Mouse (Mus musculus) retina, embryonic 14.5 days (tissue): ENCODE results near the gene Pgpep1.
A peak's percentile ranks its signal among the peaks of the same experiment; 100 is the strongest.

Experiments used
- DNase-seq: peaks from one replicate; pipeline ENCODE4 v3.0.0-alpha.2; 2015; ENCODE audit warnings: low spot score

Pgpep1 gene

DNA sequence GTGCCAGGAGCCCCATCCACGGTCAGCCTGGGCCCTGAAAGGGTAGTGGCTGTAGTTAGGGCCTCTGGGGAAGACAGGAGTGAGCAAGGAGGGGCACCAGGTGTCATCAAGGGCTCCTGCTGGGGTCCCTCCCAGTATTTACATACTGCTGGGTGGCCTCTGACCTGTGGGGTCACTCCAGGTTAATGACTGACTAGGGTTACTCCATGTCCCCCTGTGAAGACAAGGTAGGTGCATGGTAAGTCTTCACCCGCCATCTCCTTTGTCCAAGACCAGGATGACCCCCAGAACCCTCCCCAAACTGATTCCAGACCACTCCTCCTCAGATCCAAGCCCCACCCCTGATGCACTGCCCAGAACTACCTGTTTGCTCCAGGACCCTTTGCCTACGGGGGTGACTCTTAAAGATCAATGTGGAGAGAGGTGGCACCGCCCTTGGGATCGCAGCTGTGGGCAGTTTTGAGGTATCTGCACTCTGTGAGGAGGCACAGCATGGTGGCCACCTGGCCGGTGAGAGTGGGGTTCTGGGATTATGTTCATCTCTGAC lies 27.8 kb downstream of the Pgpep1 start, which contains the start of gene Gdf15:
Gdf15 (minus strand) TSS at position 111 of the 547 bp plus-strand sequence.
- no peak for DNase-seq

DNA sequence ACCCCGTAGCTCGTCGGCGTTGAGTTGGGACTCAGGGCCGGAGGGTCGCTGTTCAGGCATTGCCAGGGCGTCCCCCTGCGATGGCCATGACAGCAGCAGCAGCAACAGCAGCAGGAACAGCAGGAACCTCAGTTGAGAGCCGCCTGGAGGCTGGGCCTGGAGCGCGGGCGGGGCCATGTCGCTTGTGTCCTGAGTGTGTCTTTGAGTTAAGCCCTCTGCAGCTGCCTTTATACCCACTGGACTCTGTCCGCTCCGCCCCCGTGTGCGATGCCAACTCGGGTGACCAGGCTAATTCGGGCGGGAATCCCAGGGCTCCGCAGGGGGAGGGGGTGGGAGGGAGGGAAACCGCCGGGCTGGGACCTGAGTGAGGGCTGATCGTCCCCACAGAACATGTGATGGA lies 28.8 kb downstream of the Pgpep1 start:
- DNase-seq: no peak

DNA sequence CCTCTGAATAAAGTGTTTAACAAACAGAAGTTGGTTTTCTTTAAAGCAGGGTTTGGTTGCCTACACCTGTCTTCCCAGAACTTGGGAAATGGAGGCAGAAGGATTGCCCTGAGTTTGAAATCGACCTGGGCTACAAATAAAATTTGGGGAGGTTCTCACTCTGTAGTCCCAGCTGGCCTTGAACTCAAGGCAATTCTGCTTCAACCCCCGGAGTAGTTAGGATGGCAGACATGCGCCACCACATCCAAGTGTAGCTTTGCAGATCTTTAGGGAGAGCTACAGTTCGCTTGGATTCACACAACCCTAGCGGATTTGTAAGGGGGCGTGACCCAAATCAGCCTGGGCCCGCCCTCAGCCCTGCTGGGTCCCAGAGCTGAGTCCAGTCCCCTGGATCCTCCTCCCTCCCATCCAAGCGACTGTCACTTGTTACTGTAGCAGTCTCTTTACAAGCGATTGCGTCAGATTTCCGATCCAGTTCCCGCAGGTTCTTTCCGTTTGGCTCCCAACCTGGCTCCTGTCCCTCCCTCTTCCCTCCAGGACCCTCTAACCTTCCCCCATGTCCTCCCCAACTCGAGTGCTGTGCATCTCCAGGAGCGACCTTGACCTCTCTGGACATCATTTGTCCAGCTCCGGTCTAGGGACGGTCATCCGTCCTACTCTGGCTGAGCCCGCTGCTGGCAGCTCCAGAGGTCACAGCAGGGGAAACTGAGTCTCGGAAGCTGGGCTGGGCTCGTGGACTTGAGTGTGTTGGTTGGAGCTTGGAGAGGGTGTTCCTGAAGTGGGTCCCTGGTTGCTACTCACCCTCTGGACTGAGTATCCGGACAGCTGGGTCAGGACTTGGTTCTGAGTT lies 29.4 kb downstream of the Pgpep1 start:
- DNase-seq: peak; percentile 74

DNA sequence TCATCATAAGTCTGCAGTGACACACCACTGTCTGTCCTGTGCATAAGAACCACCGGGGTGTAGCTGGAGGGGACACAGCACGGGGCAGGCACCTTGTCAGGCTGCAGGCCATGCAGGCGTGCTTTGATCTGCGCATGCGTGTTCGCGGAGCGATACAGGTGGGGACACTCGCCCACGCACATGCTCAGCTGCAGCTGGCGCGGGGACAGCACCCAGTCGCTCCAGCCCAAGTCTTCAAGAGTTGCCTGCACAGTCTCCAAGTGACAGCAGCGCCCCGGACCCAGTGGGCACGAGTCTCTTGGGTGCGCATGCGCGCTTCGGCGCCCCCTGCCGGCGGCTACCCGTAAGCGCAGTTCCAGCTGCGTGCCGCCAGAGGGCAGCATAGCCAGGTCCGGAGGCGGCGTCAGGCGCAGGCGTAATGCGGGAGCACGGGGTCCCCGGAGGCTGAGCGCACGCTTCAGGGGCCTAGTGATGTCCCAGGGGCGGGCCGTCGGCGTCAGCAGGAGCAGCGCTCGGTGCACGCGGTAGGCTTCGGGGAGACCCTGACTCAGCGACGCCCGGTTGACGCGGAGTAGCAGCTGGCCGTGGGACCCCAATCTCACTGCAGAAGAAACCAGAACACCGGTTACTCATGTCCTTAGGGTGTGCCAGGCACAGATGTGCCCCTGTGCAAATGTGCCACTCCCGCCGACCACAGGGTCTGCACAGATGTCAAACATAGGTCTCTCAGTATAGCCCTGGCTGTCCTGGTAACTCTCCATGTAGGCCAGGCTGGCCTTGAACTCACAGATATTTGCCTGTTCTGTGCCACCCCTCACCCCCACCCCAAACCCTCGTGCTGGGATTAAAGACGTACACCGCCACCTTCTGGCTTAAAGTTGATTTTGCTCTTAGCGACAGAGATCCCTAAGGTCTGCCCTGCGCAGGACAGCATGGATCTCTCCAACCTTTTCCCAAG lies 30.3 kb downstream of the Pgpep1 start:
- peak; percentile 90 for DNase-seq

DNA sequence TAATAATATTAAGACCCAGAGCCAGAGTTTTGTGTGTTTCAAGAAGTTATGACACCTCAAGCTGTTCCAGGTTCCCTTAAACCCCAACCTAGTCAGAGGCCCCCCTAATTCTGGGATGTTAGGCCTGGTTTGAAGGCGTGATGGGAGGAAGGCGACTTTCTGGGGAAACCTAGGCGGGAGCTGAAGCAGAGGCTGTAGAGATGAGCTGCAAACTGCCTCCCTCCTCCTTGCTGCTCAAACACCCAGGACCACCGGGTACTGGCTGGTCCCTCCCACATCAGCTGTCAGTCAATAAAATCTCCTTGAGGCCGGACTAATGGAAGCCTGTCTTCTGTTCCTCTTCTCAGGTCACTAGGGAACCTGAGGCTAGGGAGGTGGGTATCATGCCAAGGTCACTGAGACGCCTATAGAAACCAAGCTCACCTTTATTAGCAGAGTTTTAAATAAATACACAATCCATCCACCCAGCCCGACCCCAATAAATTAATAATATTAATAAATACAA lies 31.1 kb downstream of the Pgpep1 start:
- no peak for DNase-seq

DNA sequence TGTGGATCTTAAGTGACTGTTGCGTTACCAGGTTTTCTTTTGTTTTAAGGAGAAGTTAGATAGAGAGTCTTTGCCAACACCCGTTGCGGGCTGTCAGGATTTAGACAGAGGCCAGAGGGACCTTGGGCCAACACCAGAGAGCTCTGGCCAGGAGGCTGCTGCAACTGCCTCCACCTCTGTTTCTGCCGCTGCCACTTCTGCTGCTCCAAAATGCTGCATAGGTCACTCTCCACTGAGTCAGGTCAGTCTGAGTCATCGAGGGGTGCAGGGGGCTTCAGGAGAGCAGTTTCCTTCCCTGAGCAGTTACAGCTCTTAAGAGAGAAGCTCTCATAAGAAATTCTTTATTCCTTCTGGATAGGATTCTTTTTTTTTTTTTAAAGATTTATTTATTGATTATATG lies 33.1 kb downstream of the Pgpep1 start:
- DNase-seq: no peak

DNA sequence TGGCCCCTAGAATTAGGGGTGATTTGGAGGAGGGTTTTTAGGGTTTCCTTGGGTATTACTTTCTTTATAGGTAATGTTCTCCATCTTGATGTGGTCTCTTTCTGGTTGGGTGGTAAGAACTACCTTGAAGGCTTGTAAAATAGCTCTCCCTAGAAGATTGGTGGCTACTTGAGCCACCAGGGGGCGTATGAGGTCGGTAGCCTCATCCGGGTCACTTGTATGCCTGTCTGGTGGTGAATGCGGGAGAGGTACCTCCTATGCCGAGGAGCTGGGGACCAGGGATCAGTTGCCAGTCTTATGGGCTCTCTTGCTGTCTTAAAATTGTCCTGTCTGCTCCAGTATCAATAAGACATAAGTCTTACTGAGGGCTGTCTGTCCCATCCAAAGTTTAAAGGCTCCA lies 35.1 kb downstream of the Pgpep1 start:
- peak; percentile 49 for DNase-seq

DNA sequence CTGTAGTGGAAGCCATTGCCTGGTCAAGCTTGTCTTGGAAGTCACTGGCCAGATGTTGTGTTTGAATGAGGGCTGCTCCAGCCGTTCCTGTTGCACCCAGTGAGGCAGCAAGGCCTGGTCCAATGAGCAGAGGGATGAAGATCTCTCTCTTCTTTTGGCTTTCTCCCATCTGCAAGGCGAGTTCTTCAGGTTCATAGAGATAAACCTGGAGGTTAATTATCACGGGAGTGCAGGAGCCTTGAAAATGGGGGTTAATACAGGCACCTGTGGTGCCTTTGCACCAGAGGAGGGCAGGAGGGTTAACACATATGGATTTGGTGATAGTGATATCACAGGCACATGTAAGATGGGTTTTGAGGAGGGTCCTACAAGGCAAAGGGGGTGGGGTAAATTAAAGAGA lies 38.0 kb downstream of the Pgpep1 start:
- no peak for DNase-seq

DNA sequence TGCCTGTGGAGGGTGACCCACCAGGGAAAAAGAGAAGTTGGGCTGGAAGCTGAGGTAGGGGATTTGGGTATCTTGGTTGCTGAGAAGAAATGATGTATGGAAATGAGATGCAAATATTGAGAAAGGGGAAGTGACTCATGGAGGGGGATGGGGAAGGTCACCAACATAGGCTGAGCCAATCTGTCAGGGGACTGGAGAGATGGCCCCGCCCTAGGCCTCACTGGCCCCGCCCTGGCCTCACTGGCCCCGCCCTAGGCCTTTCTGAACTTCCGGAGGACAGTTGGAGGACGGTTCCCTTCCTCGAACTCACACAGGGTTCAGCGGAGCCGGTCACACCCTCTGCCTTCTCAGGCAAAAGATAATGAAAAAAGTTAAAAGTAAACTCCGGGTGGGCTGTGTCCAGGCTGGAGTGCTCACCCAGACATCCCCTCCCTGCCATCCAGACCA lies 41.3 kb downstream of the Pgpep1 start:
- peak; percentile 64 for DNase-seq

DNA sequence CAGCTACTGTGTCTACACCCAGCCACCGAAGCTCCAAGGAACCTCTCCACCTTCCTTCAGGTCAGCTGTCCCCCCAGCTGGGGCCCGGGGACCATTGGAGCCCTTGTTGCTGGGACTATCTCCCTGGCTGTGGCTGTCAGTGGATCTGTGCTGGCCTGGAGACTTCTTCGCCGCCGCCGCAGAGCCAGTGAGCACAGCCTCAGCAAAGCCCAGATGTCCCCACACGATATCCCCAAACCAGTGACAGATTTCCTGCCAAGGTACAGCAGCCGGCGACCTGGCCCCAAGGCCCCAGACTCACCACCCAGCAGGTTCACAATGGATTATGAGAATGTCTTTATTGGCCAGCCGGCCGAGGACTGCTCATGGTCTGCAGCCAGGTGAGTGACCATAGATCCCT lies 42.2 kb downstream of the Pgpep1 start:
- no peak for DNase-seq

DNA sequence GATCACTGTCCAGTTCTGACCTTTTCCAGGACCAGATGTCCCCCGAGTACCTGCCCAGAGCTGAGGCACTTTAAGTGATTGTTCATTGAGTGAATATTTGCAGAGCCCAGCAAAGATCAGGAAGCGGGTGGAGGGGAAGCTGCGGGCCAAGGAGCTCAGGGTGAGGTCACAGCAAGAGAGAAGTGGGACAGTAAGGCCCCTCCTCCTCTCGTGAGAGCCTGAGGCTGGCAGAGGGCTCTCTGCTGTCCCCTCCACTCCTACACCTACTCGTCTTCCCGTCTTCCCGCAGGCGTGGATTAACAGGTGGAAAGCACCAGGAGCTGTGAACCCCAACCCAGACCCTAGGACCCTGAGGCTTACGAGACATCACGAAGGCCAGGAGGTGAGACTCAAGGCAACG lies 43.5 kb downstream of the Pgpep1 start:
- no peak for DNase-seq

DNA sequence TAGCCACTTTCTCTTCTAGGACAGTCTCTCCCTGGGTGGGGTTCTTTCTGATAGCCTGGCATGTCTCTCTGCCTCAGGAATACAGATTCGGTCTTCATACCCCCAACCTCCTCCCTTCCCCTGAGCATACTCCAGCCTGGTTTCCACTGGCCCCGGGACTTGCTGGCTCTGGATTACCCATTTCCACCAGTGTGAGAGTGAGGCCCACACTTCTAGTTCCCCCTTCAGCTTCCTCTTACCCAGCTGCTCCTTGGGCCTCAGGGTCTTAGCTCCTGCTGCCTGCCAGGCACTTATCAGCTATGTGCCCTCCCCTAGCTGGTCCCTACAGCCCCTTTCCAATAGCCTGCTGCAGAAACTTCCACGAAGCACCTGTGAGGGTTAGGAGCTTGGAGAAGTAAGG lies 44.3 kb downstream of the Pgpep1 start, which contains the start of gene Lrrc25:
Lrrc25 (plus strand) TSS at position 262 of the 400 bp plus-strand sequence.
- DNase-seq: no peak

DNA sequence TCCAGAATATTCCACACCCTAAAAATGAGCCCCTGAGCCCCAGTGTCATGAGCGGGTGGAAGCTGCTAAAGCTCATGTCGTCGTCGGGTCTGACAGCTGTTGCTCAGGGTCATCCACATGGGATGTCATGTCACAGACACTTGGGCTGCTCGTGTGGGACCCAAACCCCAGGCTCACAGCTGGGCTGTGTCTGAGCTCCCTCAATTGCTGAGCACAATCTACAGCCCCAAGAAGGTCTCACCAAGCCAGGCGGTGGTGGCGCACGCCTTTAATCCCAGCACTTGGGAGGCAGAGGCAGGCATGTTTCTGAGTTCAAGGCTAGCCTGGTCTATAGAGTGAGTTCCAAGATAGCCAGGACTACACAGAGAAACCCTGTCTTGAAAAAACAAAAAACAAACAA lies 44.9 kb downstream of the Pgpep1 start:
- DNase-seq: no peak

DNA sequence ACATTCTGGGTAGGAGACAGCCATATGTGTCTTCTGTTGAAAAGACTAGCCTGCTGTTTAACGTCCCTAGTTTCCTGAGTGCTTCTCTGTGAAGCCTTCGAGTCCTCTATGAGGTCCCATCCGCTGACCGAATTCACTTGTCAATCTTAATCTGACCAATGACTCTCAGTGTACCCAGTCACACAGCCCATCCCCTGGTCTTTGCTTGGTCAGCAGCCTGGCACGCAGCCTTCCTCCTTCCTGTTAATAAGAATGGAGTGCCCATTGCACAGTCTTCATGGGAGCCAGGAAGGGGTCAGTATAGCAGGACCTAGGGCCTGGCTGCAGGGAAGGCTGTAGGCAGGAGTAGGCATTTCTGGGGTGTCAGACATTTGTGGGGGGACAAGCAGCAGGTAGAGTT lies 45.7 kb downstream of the Pgpep1 start:
- DNase-seq: no peak

DNA sequence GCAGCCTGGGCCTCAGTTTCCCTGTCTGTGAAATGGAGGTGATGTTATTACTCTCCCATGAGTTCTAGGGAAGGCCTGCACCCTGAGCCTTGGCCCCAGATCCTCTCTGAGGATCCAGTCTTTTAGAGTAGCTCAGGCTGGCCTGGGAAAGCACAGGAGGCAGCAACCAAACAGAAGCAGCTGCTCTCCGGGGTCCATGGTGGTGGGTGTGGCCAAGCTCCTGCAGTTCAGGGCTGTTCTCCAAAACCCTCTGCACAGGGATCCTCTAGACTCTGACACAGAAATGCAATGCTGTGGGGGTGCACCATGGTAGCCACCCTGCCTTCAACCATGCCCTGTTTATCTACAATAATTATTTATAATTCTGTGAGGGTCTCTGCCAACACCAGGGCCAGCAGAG lies 46.4 kb downstream of the Pgpep1 start:
- no peak for DNase-seq

DNA sequence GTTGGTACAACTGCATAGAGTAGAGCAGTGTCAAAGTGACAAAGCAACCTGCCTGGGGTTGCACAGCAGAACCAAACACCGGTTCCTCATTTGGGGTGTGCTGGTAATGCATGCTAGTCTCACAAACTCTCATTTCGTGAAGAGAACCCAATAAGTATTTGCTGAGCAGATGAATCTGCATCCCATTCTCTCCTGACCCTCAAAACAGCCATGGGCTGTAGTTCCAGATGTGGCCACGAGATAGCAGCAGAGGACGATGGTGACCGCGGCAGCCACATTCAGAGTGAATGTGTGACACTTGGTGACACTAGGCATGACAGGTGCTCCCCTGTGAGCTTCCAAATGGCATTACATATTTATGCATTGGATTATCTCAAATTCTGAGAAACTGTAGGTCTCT lies 48.3 kb downstream of the Pgpep1 start:
- peak; percentile 93 for DNase-seq

DNA sequence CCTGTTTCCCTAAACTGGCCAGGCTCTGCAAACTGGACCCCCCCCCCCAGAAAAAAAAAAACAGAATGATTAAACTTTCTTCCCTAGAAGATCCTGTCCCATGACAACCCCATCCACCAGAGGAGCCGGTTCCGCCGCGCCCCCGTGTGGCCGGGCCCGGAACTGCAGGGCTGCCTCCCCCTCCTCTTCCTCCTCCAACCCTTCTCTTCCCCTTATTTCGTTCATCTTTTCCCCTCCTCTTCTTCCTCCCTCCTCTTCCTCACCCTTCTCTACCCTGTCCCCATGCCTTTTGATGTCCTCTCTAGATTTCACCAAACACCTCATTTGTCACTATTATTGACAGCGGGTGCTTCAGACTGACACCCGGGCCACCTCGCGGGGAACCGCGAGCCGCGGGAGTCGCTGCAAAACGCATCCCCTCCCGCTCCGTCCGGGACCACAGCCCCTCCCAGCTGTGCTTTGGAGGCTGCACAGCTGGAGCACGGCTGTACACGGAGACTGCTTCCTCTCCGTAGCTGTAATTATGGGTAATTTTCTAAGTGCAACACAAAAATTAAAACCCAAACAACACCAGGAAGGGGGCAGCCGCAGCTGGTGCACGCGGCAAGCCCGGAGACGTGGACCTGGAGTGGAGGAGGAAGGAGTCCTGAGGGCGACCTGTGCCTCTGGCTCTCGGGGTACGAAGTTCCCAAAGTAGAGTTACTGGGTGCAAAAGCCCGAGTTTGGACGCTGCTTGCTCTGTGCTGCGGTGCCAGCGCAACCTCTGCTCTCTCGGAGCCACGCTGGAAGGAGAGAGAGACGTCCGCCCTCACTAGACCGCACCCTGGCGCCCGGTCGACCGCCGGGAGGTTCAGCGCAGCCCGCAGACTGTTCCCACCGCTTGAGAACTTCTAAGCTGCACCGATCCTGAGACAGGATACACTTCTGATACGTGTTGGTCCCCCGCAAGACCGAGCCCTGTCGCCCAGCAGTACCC lies 49.1 kb downstream of the Pgpep1 start:
- peak; percentile 88 for DNase-seq

DNA sequence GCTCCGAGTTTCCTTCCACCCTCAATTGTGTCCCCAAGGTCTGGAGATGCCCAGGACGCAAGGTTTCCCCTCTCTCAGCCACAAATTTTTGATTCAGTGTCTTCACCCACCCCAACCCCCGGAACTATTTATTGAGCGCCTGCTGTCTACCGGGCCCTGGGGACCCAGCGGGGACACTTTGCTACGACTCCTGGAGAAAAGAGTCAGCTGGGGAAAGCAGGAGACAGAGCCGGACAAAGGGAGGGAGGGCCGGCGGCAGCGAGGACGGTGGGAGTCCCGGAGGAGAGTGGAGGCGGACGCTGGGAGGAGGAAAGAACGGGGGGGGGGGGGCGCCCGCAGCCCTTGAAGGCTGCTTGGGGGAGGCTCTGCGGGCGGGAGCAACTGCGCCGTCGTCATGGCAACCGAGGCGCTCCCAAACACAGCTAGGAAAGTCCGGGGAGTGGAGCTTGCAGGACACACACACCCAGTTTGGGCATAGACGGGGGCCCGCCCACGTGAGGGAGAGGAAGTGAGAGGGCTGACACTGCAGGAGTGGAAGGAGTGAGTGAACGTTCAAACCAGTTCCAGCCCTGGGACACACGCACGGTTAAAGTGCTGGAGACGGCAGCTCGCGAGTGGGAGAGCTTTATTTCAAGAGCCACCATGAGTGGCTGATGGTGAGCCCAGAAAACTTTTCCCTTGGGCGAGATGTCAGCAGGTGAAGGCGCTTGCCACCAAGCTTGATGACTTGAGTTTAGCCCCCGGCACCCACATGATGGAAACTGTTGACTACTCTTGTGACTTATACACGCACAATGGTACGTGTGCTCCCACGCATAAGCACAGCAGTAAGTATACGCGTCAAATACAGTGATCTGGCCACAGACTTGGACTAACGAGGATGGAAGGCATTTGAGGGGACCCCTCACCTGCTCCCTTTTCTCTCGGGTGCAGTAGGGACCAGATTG lies 50.1 kb downstream of the Pgpep1 start:
- peak; percentile 86 for DNase-seq

DNA sequence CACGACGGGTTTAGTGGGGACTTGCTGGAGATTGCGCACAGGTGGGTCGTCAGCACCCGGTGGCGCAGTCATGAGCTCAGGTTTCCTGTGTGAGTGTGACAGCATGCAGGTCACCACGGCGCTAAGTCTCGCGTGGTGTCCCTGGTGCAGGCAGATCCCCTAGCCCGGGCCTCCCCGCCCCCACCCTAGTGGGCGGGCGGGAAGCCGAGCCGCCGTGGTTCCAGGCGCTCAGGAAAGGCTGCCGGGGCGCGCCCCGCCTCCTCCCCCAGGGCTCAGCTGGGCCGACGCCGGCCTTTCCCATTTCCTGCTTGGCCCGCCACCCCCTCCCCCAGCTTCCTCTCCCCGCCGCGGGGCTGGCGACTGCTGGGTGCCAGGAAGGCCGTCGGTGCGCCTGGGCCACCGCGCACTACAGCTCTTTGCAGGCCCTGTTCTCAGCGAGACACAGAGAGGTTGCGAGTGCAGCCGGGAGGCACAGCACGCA lies 50.8 kb downstream of the Pgpep1 start:
- DNase-seq: peak; percentile 90
